Mouse (Mus musculus) bone marrow, adult 2 months (tissue): ENCODE measurements around the gene Acap2.

Source experiments
- CTCF ChIP-seq: fragments of 200-500 bp; IDR thresholded peaks from 2 replicates; pipeline ENCODE4 v1.5.1; 2011; ENCODE audit warnings: low read length, control low read depth; ENCODE audit not compliant: control insufficient read depth, insufficient read depth
- POLR2A ChIP-seq: fragments of 200-500 bp; IDR thresholded peaks from 2 replicates; pipeline ENCODE4 v1.6.1; 2011; ENCODE audit warnings: low read depth, mild to moderate bottlenecking, control low read depth, low read length, borderline replicate concordance; ENCODE audit not compliant: control insufficient read depth

DNA sequence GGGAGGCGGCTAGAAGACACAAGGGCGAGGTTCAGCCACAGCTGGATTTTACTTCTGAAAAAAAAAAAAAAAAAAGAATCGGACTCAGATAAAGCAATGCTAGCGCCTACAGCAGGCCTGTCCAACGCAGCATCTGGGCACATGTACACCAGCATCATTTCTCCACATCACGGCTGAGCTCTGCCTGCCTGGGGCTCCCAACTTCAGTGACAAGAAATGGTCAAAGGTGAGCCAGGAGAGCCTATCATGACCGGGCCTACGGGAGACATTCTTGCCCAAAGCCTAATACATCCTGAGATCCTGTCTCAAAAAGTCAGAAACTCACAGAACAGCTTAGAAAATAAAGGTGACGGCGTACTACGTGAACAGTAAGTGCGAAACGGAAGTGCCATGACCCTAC, 140.3 kb downstream of the Acap2 start:
- TF ChIP-seq POLR2A (no peak), CTCF (no peak)
